Mouse (Mus musculus): ENCODE measurements around the gene Ggnbp2.

- TF ChIP-seq GATA1 (IDR thresholded peaks at IDR 0.05; ENCODE audit: low read length) (no peak), TAL1 (IDR thresholded peaks at IDR 0.05; ENCODE audit: low read length) (no peak)
These were observed 14.6 kb upstream of the Ggnbp2 start for GRCm38 (mm10) chr11:84885238-84885637.
